Mouse (Mus musculus) CH12.LX (cell line): ENCODE data around the gene Acsl3. TPM values are rescaled to one million over a fixed set of nuclear protein-coding genes. Genes with fewer than 3 reads are reported as not detected.

ENCODE experiments used
- DNase-seq: peaks from one replicate; pipeline ENCODE4 v3.0.0-alpha.2; 2013; ENCODE audit errors: extremely low read depth
- H3K27ac ChIP-seq: 2 replicates; pipeline ENCODE4 v1.5.1; 2012; ENCODE audit warnings: low read depth, mild to moderate bottlenecking, control low read depth, moderate library complexity; ENCODE audit not compliant: insufficient read depth
- H3K27me3 ChIP-seq: replicated peaks from 2 replicates; pipeline ENCODE3; 2012; ENCODE audit warnings: inconsistent platforms
- H3K36me3 ChIP-seq, 2 experiments: replicated peaks in 1 of 2; 2 replicates each; pipeline versions ENCODE3 to v1.6.1; 2012; ENCODE audit warnings: inconsistent platforms in 1 of 2, low read length in 1 of 2, mild to moderate bottlenecking in 1 of 2, mixed read lengths in 1 of 2, moderate library complexity in 1 of 2; ENCODE audit not compliant: control insufficient read depth in 1 of 2, insufficient read depth in 1 of 2
- H3K4me1 ChIP-seq, 2 experiments: 2 replicates each; pipeline ENCODE4 v1.6.1; 2012; ENCODE audit warnings: inconsistent platforms in 1 of 2, moderate library complexity in 1 of 2; ENCODE audit not compliant: insufficient read depth in 2 of 2, control insufficient read depth in 1 of 2
- H3K4me2 ChIP-seq: 2 replicates; pipeline ENCODE4 v1.6.1; 2012; ENCODE audit warnings: low read depth, mild to moderate bottlenecking, control low read depth; ENCODE audit not compliant: poor library complexity, insufficient read depth, severe bottlenecking
- H3K4me3 ChIP-seq, 3 experiments: fragments of 150-350 bp in 1 of 3; sonication (generic) in 1 of 3; replicated peaks in 1 of 3; 2 replicates each; pipeline versions ENCODE3 to v1.5.1; 2011 to 2012; ENCODE audit warnings: low read depth in 2 of 3, low read length in 2 of 3, mild to moderate bottlenecking in 2 of 3, moderate library complexity in 2 of 3, control low read depth in 1 of 3, improper control_type of control experiment in 1 of 3, inconsistent platforms in 1 of 3, mixed read lengths in 1 of 3; ENCODE audit not compliant: poor library complexity in 1 of 3
- H3K79me2 ChIP-seq: replicated peaks from 2 replicates; pipeline ENCODE4 v1.6.1; 2012; ENCODE audit warnings: mild to moderate bottlenecking, moderate library complexity; ENCODE audit not compliant: control insufficient read depth, poor library complexity, insufficient read depth, severe bottlenecking; ENCODE audit errors: extremely low read depth
- H3K9ac ChIP-seq: 2 replicates; pipeline ENCODE4 v1.6.1; 2012; ENCODE audit warnings: low read depth, mild to moderate bottlenecking, control low read depth, moderate library complexity; ENCODE audit not compliant: insufficient read depth
- H3K9me3 ChIP-seq: replicated peaks from 2 replicates; pipeline ENCODE3; 2012; ENCODE audit warnings: low read length, inconsistent platforms, mixed read lengths
- BHLHE40 ChIP-seq: IDR thresholded peaks from 2 replicates; pipeline ENCODE4 v1.6.1; 2011; ENCODE audit warnings: mild to moderate bottlenecking, low read depth, low read length, improper control_type of control experiment
- CHD2 ChIP-seq: IDR thresholded peaks from 2 replicates; pipeline ENCODE4 v1.6.1; 2011; ENCODE audit warnings: low read length, improper control_type of control experiment
- CTCF ChIP-seq, 2 experiments: IDR thresholded peaks in 1 of 2; conservative IDR thresholded peaks in 1 of 2; 2 replicates each; pipeline ENCODE4 v1.5.1; 2011 to 2012; ENCODE audit warnings: low read depth in 2 of 2, low read length in 2 of 2, improper control_type of control experiment in 1 of 2, inconsistent platforms in 1 of 2, mild to moderate bottlenecking in 1 of 2, moderate library complexity in 1 of 2
- E2F4 ChIP-seq: IDR thresholded peaks from 2 replicates; pipeline ENCODE4 v1.6.1; 2011; ENCODE audit warnings: low read depth, low read length, improper control_type of control experiment; ENCODE audit not compliant: insufficient replicate concordance
- ELF1 ChIP-seq: IDR thresholded peaks from 2 replicates; pipeline ENCODE4 v1.6.1; 2014; ENCODE audit warnings: low read depth, mild to moderate bottlenecking, inconsistent platforms, low read length, improper control_type of control experiment
- EP300 ChIP-seq: IDR thresholded peaks from 2 replicates; pipeline ENCODE4 v1.6.1; 2011; ENCODE audit warnings: low read length, improper control_type of control experiment
- IRF4 ChIP-seq: IDR thresholded peaks from 2 replicates; pipeline ENCODE4 v1.6.1; 2014; ENCODE audit warnings: low read depth, mild to moderate bottlenecking, inconsistent platforms, low read length, improper control_type of control experiment
- JUN ChIP-seq: IDR thresholded peaks from 2 replicates; pipeline ENCODE4 v1.6.1; 2011; ENCODE audit warnings: low read depth, mild to moderate bottlenecking, low read length, improper control_type of control experiment, moderate library complexity; ENCODE audit not compliant: insufficient read depth
- JUND ChIP-seq: conservative IDR thresholded peaks from 2 replicates; pipeline ENCODE4 v1.6.1; 2011; ENCODE audit warnings: low read depth, low read length, improper control_type of control experiment
- KAT2A ChIP-seq: IDR thresholded peaks from 2 replicates; pipeline ENCODE4 v1.6.1; 2012; ENCODE audit warnings: low read length, improper control_type of control experiment, inconsistent platforms; ENCODE audit not compliant: insufficient replicate concordance
- MAFK ChIP-seq: IDR thresholded peaks from 2 replicates; pipeline ENCODE4 v1.6.1; 2011; ENCODE audit warnings: low read length, improper control_type of control experiment; ENCODE audit not compliant: insufficient replicate concordance
- MAZ ChIP-seq: IDR thresholded peaks from 2 replicates; pipeline ENCODE4 v1.6.1; 2012; ENCODE audit warnings: low read depth, mild to moderate bottlenecking, inconsistent platforms, low read length, improper control_type of control experiment, moderate library complexity
- MEF2A ChIP-seq: IDR thresholded peaks from 2 replicates; pipeline ENCODE4 v1.6.1; 2014; ENCODE audit warnings: low read depth, mild to moderate bottlenecking, inconsistent platforms, low read length, improper control_type of control experiment, borderline replicate concordance
- MYC ChIP-seq: IDR thresholded peaks from 2 replicates; pipeline ENCODE4 v1.6.1; 2011; ENCODE audit warnings: low read depth, mild to moderate bottlenecking, improper control_type of control experiment, low read length
- NELFE ChIP-seq: IDR thresholded peaks from 2 replicates; pipeline ENCODE4 v1.6.1; 2011; ENCODE audit warnings: low read depth, low read length, improper control_type of control experiment
- PAX5 ChIP-seq: IDR thresholded peaks from 2 replicates; pipeline ENCODE4 v1.6.1; 2012; ENCODE audit warnings: low read length, inconsistent platforms, mixed read lengths
- RCOR1 ChIP-seq: conservative IDR thresholded peaks from 2 replicates; pipeline ENCODE4 v1.6.1; 2012; ENCODE audit warnings: low read depth, mild to moderate bottlenecking, inconsistent platforms, low read length, improper control_type of control experiment
- SIN3A ChIP-seq: IDR thresholded peaks from 2 replicates; pipeline ENCODE4 v1.6.1; 2012; ENCODE audit warnings: low read length, improper control_type of control experiment, inconsistent platforms
- SMC3 ChIP-seq: IDR thresholded peaks from 2 replicates; pipeline ENCODE4 v1.6.1; 2011; ENCODE audit warnings: low read depth, low read length, improper control_type of control experiment
- TBP ChIP-seq: conservative IDR thresholded peaks from 2 replicates; pipeline ENCODE4 v1.6.1; 2011; ENCODE audit warnings: low read depth, low read length, improper control_type of control experiment
- TCF12 ChIP-seq: IDR thresholded peaks from 2 replicates; pipeline ENCODE4 v1.6.1; 2014; ENCODE audit warnings: low read depth, mild to moderate bottlenecking, inconsistent platforms, low read length, improper control_type of control experiment
- UBTF ChIP-seq: IDR thresholded peaks from 2 replicates; pipeline ENCODE4 v1.6.1; 2012; ENCODE audit warnings: low read depth, mild to moderate bottlenecking, inconsistent platforms, low read length, improper control_type of control experiment, moderate library complexity
- USF2 ChIP-seq: conservative IDR thresholded peaks from 2 replicates; pipeline ENCODE4 v1.6.1; 2011; ENCODE audit warnings: low read depth, low read length, improper control_type of control experiment
- ZKSCAN1 ChIP-seq: IDR thresholded peaks from 2 replicates; pipeline ENCODE4 v1.6.1; 2012; ENCODE audit warnings: low read depth, inconsistent platforms, low read length, improper control_type of control experiment, borderline replicate concordance
- ZMIZ1 ChIP-seq: IDR thresholded peaks from 2 replicates; pipeline ENCODE4 v1.6.1; 2012; ENCODE audit warnings: low read depth, mild to moderate bottlenecking, inconsistent platforms, low read length, improper control_type of control experiment
- dilution Hi-C: fragments of 300-500 bp; cut with MboI; formaldehyde crosslinking; loops from 2 replicates; pipeline ENCODE4 v1.14.3; 2020; ENCODE audit warnings: low sequenced_read_pairs; ENCODE audit not compliant: extremely low pct_unique_long_range_greater_than_20kb, extremely low pct_ligation_motif_present
- in situ Hi-C: fragments of 300-500 bp; cut with MboI; formaldehyde crosslinking; loops from 3 replicates; pipeline ENCODE4 v1.14.3; 2019; ENCODE audit warnings: low sequenced_read_pairs, low pct_ligation_motif_present, low pct_unique_long_range_greater_than_20kb, mixed read lengths
- polyA plus RNA-seq: library from polyadenylated mRNA; unstranded; fragments of >175 nt; gene quantifications from 2 replicates; pipeline ENCODE4 v1.2.1, GENCODE M21; 2012; ENCODE audit warnings: low read depth; ENCODE audit not compliant: insufficient read length
- total RNA-seq, 2 experiments: library from RNA; depleted of rRNA; stranded (reverse); fragments of 300-350 nt in 1 of 2; fragments of >200 nt in 1 of 2; gene quantifications; 2 replicates each; pipeline ENCODE4 v1.2.3; 2012 to 2014

Acsl3 gene
- total and polyA plus RNA-seq, 3 experiments, result 19.0 to 57.5 (median 25.3) TPM

DNA sequence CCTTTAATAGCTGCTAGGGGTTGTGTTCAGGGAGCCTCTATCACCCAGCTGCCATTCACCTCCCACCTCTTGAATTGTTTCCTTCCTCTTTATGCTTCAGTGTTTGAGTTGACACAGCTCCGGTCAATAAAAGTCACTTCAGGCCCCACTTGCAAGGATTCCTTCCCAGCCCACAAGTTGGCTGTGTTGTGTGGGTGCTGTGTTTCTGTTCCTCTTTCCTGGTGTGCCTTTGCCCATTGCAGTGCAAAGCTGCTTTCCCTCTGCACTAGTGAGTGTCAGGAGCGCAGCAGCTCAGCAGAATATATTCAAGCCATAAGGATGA lies 45.3 kb downstream of the Acsl3 start:
- no peak overlapping the region for H3K27ac ChIP-seq
- no peaks in the 10 kb centered on the region for H3K9me3 ChIP-seq
- in situ Hi-C loops (loop anchor here (25.0 kb wide), 1 partner anchor 934 kb away; no protein-coding TSS in a partner anchor), dilution Hi-C loops (no loop called here)
- H3K4me3 ChIP-seq, result no peak overlapping the region
- TF ChIP-seq PAX5, result no peak
- TF ChIP-seq ZMIZ1, result no peak
- TF ChIP-seq JUN, result no peak
- no peak for TF ChIP-seq CHD2
- TF ChIP-seq EP300, result peak; percentile 63; the same call in 1 of the 2 replicates
- no peak for TF ChIP-seq JUND
- no peak for TF ChIP-seq CTCF (conservative IDR thresholded peaks at IDR 0.05 in 1 of 2, IDR thresholded peaks at IDR 0.05 in 1 of 2; ENCODE audit: low read depth in 2 of 2, low read length in 2 of 2)
- H3K4me2 ChIP-seq, result no peak overlapping the region
- peak; percentile 63 for DNase-seq
- H3K27me3 ChIP-seq, result no peaks in the 10 kb centered on the region
- no peak overlapping the region for H3K9ac ChIP-seq
- H3K79me2 ChIP-seq, result no peaks in the 10 kb centered on the region
- H3K36me3 ChIP-seq, result peaks cover 23 to 59% of the 10 kb centered on the region in 2 experiments
- peaks cover 0 to 24% of the 10 kb centered on the region in 2 experiments; a peak in 2 of 4 replicates for H3K4me1 ChIP-seq

- peaks cover 0 to 23% of the 10 kb centered on the region in 2 experiments; a peak in 2 of 4 replicates for H3K4me1 ChIP-seq
- dilution Hi-C loops, result no loop called here
- H3K79me2 ChIP-seq, result no peaks in the 10 kb centered on the region
- H3K27ac ChIP-seq, result no peak overlapping the region
- in situ Hi-C loops, result loop anchor here (25.0 kb wide), 1 partner anchor 931 kb away; no protein-coding TSS in a partner anchor
- peaks cover 17 to 35% of the 10 kb centered on the region in 2 experiments for H3K36me3 ChIP-seq
- TF ChIP-seq PAX5, result no peak
- no peak for TF ChIP-seq KAT2A
- no peak for TF ChIP-seq TBP
- no peak for TF ChIP-seq MAFK
- no peak for TF ChIP-seq ZMIZ1
- no peak for TF ChIP-seq TCF12
- TF ChIP-seq MYC, result no peak
- TF ChIP-seq JUN, result no peak
- TF ChIP-seq UBTF, result no peak
- TF ChIP-seq SMC3, result no peak
- H3K4me3 ChIP-seq, result no peak overlapping the region
- no peak for DNase-seq
- H3K9ac ChIP-seq, result no peak overlapping the region
- no peak overlapping the region for H3K4me2 ChIP-seq
- no peaks in the 10 kb centered on the region for H3K9me3 ChIP-seq
- H3K27me3 ChIP-seq, result no peaks in the 10 kb centered on the region
Measured at GRCm38 (mm10) chr1:78706338-78706737, 48.7 kb downstream of the Acsl3 start.

- no peak overlapping the region for H3K4me2 ChIP-seq
- no peaks in the 10 kb centered on the region for H3K9me3 ChIP-seq
- H3K4me3 ChIP-seq, result no peak overlapping the region
- peaks cover 0 to 14% of the 10 kb centered on the region in 2 experiments; a peak in 2 of 4 replicates for H3K4me1 ChIP-seq
- dilution Hi-C loops (no loop called here), in situ Hi-C loops (loop anchor here (25.0 kb wide), 1 partner anchor 930 kb away; no protein-coding TSS in a partner anchor)
- no peaks in the 10 kb centered on the region for H3K79me2 ChIP-seq
- TF ChIP-seq NELFE, result no peak
- peak; percentile 68 for TF ChIP-seq BHLHE40
- TF ChIP-seq MAFK, result no peak
- no peak for TF ChIP-seq MAZ
- no peak for TF ChIP-seq E2F4
- no peak for TF ChIP-seq SIN3A
- no peak for TF ChIP-seq MEF2A
- TF ChIP-seq ELF1, result no peak
- TF ChIP-seq JUN, result no peak
- TF ChIP-seq USF2, result no peak
- TF ChIP-seq JUND, result no peak
- TF ChIP-seq TCF12, result no peak
- no peak for TF ChIP-seq TBP
- peak in 1 of 2 experiments; percentile 43; a peak in 2 of 4 replicates for TF ChIP-seq CTCF (conservative IDR thresholded peaks at IDR 0.05 in 1 of 2, IDR thresholded peaks at IDR 0.05 in 1 of 2; ENCODE audit: low read depth in 2 of 2, low read length in 2 of 2)
- no peak for TF ChIP-seq IRF4
- TF ChIP-seq RCOR1, result no peak
- TF ChIP-seq ZKSCAN1, result no peak
- no peak overlapping the region for H3K27ac ChIP-seq
- H3K36me3 ChIP-seq, result peaks cover 10 to 27% of the 10 kb centered on the region in 2 experiments
- DNase-seq, result no peak
- no peak overlapping the region for H3K9ac ChIP-seq
- H3K27me3 ChIP-seq, result no peaks in the 10 kb centered on the region
Measured at GRCm38 (mm10) chr1:78707280-78707679, 49.7 kb downstream of the Acsl3 start.
